Mouse (Mus musculus): ENCODE results near the gene Dnmt3a.

- TF ChIP-seq POLR2A (IDR thresholded peaks at IDR 0.05; ENCODE audit: borderline replicate concordance, insufficient read depth, low read length) (no peak), CTCF (IDR thresholded peaks at IDR 0.05; ENCODE audit: borderline replicate concordance, insufficient read depth, low read depth, low read length) (no peak)
Observed at GRCm38 (mm10) chr12:3841121-3841520, 35.3 kb downstream of the Dnmt3a start.
